Mouse (Mus musculus) brain, embryonic 14.5 days (tissue): ENCODE measurements at regions not wholly inside any gene's neighbourhood (a gene's known extent, or its start where the extent isn't known, plus 50 kb on each side); places are given as distances from the start of the nearest gene placed in this dataset.

ENCODE experiments used
- CTCF ChIP-seq: fragments of 200-500 bp; IDR thresholded peaks from 2 replicates; pipeline ENCODE4 v1.5.1; 2012; ENCODE audit warnings: inconsistent platforms, mild to moderate bottlenecking, moderate library complexity, borderline replicate concordance; ENCODE audit not compliant: insufficient read depth, insufficient read length; ENCODE audit errors: extremely low read depth
- POLR2A ChIP-seq: fragments of 200-500 bp; IDR thresholded peaks from 2 replicates; pipeline ENCODE4 v1.6.1; 2012; ENCODE audit warnings: mild to moderate bottlenecking, inconsistent platforms, borderline replicate concordance; ENCODE audit not compliant: poor library complexity, insufficient read depth, insufficient read length, severe bottlenecking; ENCODE audit errors: extremely low read depth

GRCm38 (mm10) chr8:30494851-30495355, 2933.6 kb upstream of the 5930422O12Rik start:
- no peak for TF ChIP-seq CTCF
- no peak for TF ChIP-seq POLR2A
